Mouse (Mus musculus) heart, embryonic 16.5 days (tissue): Measurements from ENCODE around the gene Atp10a. TPM values are rescaled to one million over a fixed set of nuclear protein-coding genes. Genes with fewer than 3 reads are reported as not detected.
"Not testable (repeated sequence)": the region's sequence is repeated elsewhere in the genome, so short reads cannot be mapped to it uniquely, and the experiment has no call there.

Source experiments
- ATAC-seq: fragments of 200-750 bp; cut with Nextera tagmentation; replicated peaks from 2 replicates; pipeline ENCODE4 v1.8.0; 2017; ENCODE audit warnings: moderate number of reproducible peaks; ENCODE audit not compliant: insufficient read depth, low FRiP score; ENCODE audit errors: extremely low read depth
- H3K27ac ChIP-seq: fragments of 300-500 bp; sonication (generic); 2 replicates; pipeline ENCODE4 v1.5.1; 2014; ENCODE audit warnings: mild to moderate bottlenecking, low read length, control low read depth, moderate library complexity
- H3K27me3 ChIP-seq: fragments of 300-500 bp; sonication (generic); 2 replicates; pipeline ENCODE4 v1.6.1; 2014; ENCODE audit warnings: low read length, mixed read lengths; ENCODE audit not compliant: control insufficient read depth, insufficient read depth
- H3K36me3 ChIP-seq: fragments of 300-500 bp; sonication (generic); 2 replicates; pipeline ENCODE4 v1.6.1; 2014; ENCODE audit not compliant: control insufficient read depth, insufficient read depth
- H3K4me1 ChIP-seq: fragments of 300-500 bp; sonication (generic); 2 replicates; pipeline ENCODE4 v1.6.1; 2014; ENCODE audit warnings: low read length, mixed read lengths; ENCODE audit not compliant: control insufficient read depth, insufficient read depth
- H3K4me2 ChIP-seq: fragments of 300-500 bp; sonication (generic); 2 replicates; pipeline ENCODE4 v1.6.1; 2014; ENCODE audit warnings: low read depth, mild to moderate bottlenecking, control low read depth, low read length
- H3K4me3 ChIP-seq: fragments of 300-500 bp; sonication (generic); 2 replicates; pipeline ENCODE4 v1.5.1; 2014; ENCODE audit warnings: mild to moderate bottlenecking, control low read depth, low read length
- H3K9ac ChIP-seq: fragments of 300-500 bp; sonication (generic); 2 replicates; pipeline ENCODE4 v1.6.1; 2014; ENCODE audit warnings: low read length, control low read depth
- H3K9me3 ChIP-seq: fragments of 300-500 bp; sonication (generic); replicated peaks from 2 replicates; pipeline ENCODE4 v1.6.1; 2016; ENCODE audit warnings: low read length; ENCODE audit not compliant: control insufficient read depth
- WGBS: fragments of 180-500 bp; shearing (Covaris S2); extraction: QIAGEN DNeasy Blood & Tissue Kit; methylation state at CpG from one replicate; pipeline ENCODE4 v1.1.7; 2014; 5-methylcytosine and 5-hydroxymethylcytosine counted together
- polyA plus RNA-seq: library from polyadenylated mRNA; unstranded; fragments of >200 nt; fragmentation: Nextera tagmentation; extraction: Ambion mirVana; gene quantifications from 2 replicates; pipeline ENCODE4 v1.2.1, GENCODE M21; 2015

Atp10a gene
- polyA plus RNA-seq, 1 experiment from 2014 or later, result 1.9 TPM

- 0 out of 2 replicates have a peak, but pooled peaks cover 3% of the 10 kb centered on the region for H3K4me1 ChIP-seq
- 59% methylated on average over 5 of the region's 5 CpGs for WGBS
- H3K4me2 ChIP-seq, result no peak overlapping the region
- no peak overlapping the region for H3K27ac ChIP-seq
- H3K9ac ChIP-seq, result no peak overlapping the region
- H3K9me3 ChIP-seq, result no peaks in the 10 kb centered on the region
- H3K27me3 ChIP-seq, result no peaks in the 10 kb centered on the region
- no peak for ATAC-seq
- H3K4me3 ChIP-seq, result no peak overlapping the region
- H3K36me3 ChIP-seq, result peaks cover 3% of the 10 kb centered on the region; the same call in 1 of the 2 replicates
Measured at GRCm38 (mm10) chr7:58829111-58829510, 173.1 kb downstream of the Atp10a start.

DNA sequence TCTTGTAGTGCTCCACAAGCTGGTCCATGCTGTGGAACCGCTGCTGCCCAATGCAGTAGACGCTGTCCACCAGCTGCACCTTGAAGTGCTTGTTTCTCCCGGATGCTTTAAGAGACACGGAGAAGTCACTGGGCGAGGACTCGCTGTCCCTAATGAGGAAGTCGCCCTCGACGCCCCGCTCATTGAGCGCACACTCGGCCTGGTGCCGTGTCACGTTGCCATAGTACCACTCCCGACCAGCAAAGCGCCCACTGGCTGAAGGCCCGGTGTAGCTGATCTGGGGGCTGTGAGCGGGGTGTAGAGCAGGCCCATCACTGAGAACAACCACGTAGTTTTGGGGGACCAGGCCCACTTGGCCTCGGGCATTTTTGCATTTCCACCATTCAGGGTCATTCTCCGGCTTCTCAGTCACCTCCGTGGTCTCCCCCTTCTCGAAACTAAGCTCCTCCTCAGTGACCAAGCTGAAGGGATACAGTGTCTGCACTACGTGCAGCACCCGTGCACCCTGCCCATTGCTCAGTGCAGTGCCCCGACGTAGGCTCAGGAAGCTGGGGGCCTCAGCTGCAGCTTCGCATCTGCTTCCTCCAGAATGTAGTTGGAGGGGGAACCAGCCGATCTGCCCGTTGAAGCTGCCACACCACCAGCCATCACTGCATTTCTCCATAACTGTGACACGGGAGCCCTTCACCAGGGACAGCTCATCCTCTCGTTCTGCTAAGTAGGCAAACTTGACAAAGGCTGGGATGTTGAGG lies 181.1 kb downstream of the Atp10a start:
- H3K4me2 ChIP-seq, H3K36me3 ChIP-seq, H3K9me3 ChIP-seq, H3K4me3 ChIP-seq, H3K27ac ChIP-seq, H3K4me1 ChIP-seq, ATAC-seq, H3K27me3 ChIP-seq, H3K9ac ChIP-seq: not testable (repeated sequence)
- 89% methylated on average over 32 of the region's 32 CpGs for WGBS

GRCm38 (mm10) chr7:58840367-58840766 lies 184.4 kb downstream of the Atp10a start:
- no peaks in the 10 kb centered on the region for H3K9me3 ChIP-seq
- ATAC-seq, result no peak

DNA sequence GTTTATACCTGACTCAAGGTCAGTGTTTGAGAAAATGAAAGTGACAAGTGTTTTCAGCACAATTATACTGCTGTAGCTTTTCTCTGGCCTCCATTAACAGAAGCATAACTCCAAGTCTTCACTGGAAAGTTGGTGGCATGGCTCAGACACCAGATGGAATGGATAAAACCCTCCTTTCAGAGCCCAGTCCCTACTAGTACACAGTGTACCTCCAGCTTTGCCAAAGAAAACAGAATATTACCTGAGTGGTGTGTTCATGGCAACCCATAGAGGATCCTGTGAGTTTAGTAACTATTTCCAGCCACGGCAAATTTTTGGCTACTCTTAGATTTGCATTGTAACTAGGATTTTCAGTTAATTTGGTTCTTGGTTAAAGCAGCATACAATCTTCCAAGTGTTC lies 185.1 kb downstream of the Atp10a start:
- 82% methylated on average over 1 of the region's 1 CpGs for WGBS
- Histone ChIP-seq H3K36me3 (no peaks in the 10 kb centered on the region), H3K4me2 (no peak overlapping the region), H3K27ac (no peak overlapping the region), H3K9ac (no peak overlapping the region), H3K4me1 (peaks cover 33% of the 10 kb centered on the region), H3K27me3 (no peaks in the 10 kb centered on the region), H3K4me3 (no peak overlapping the region), H3K9me3 (no peaks in the 10 kb centered on the region)
- no peak for ATAC-seq

More at GRCm38 (mm10) chr7:58840367-58840766, 184.4 kb downstream of the Atp10a start:
- 78% methylated on average over 2 of the region's 2 CpGs for WGBS
- no peak overlapping the region for H3K27ac ChIP-seq
- H3K36me3 ChIP-seq, result no peaks in the 10 kb centered on the region
- peaks cover 32% of the 10 kb centered on the region for H3K4me1 ChIP-seq
- H3K4me2 ChIP-seq, result no peak overlapping the region
- no peak overlapping the region for H3K4me3 ChIP-seq
- no peak overlapping the region for H3K9ac ChIP-seq
- H3K27me3 ChIP-seq, result no peaks in the 10 kb centered on the region

DNA sequence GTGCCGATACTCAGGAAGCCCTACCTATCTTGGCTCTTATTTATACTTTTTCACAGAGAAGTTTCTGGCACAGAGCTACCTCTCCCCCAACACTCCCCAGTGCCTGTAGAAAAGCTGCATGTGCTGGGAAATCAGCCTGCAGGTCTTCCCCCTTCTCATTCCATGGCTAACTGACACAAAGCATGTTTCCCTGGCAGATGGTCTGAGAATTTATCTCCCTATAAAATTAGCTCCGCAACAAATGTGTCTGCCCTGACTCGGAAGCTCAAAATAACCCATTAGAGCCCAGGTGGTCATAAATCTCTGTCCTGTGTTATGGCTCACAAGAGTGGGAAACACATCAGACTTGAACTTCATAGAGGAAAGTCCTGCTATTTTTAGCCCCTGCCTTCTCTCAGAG lies 186.9 kb downstream of the Atp10a start:
- Histone ChIP-seq H3K36me3 (no peaks in the 10 kb centered on the region), H3K4me3 (no peak overlapping the region), H3K9me3 (no peaks in the 10 kb centered on the region), H3K4me1 (peaks cover 33% of the 10 kb centered on the region), H3K4me2 (peak overlapping the region; percentile 47), H3K9ac (peak overlapping the region; percentile 3; the same call in 1 of the 2 replicates), H3K27ac (peak overlapping the region; percentile 99), H3K27me3 (no peaks in the 10 kb centered on the region)
- ATAC-seq, result peak; percentile 47
- WGBS, result 3% methylated on average over 3 of the region's 3 CpGs

GRCm38 (mm10) chr7:58843767-58844445 lies 187.9 kb downstream of the Atp10a start:
- no peaks in the 10 kb centered on the region for H3K36me3 ChIP-seq
- H3K9ac ChIP-seq, result peak overlapping the region; percentile 30
- H3K4me2 ChIP-seq, result peak overlapping the region; percentile 55
- H3K27me3 ChIP-seq, result no peaks in the 10 kb centered on the region
- peaks cover 33% of the 10 kb centered on the region for H3K4me1 ChIP-seq
- H3K4me3 ChIP-seq, result peak overlapping the region; percentile 24
- no peaks in the 10 kb centered on the region for H3K9me3 ChIP-seq
- peak overlapping the region; percentile 99 for H3K27ac ChIP-seq
- WGBS, result under 1% methylated on average over 9 of the region's 9 CpGs
- peak; percentile 97 for ATAC-seq

- Histone ChIP-seq H3K4me3 (peak overlapping the region; percentile 24), H3K27me3 (no peaks in the 10 kb centered on the region), H3K9ac (peak overlapping the region; percentile 30), H3K4me1 (peaks cover 33% of the 10 kb centered on the region), H3K27ac (peak overlapping the region; percentile 99), H3K36me3 (no peaks in the 10 kb centered on the region), H3K4me2 (peak overlapping the region; percentile 55), H3K9me3 (no peaks in the 10 kb centered on the region)
- 14% methylated on average over 4 of the region's 4 CpGs for WGBS
- ATAC-seq, result 0 out of 2 replicates have a peak, but pooled peaks have one; percentile 2
Measured at GRCm38 (mm10) chr7:58844449-58844848, 188.5 kb downstream of the Atp10a start.

GRCm38 (mm10) chr7:58858921-58859320 lies 203.0 kb downstream of the Atp10a start:
- 88% methylated on average over 4 of the region's 4 CpGs for WGBS

DNA sequence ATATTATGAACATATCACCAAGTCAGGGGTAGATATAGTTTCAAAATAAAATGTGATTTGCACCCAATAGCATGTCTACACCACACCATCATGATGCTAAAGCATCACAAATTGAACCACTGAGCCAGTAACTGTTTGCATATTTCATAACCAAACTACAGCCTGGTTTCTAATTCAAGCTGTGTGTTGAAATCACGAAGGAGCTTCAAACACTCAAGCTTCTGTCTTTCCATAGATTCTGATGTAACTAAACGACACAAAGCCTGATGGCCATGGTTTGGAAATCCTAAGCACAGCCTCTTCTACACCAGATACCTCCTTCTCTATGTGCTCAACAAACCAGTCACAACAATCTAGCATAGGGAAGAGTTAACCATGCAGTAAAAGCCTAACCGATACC lies 207.2 kb downstream of the Atp10a start:
- Histone ChIP-seq H3K27ac (no peak overlapping the region), H3K27me3 (no peaks in the 10 kb centered on the region), H3K36me3 (no peaks in the 10 kb centered on the region), H3K9ac (no peak overlapping the region), H3K4me1 (no peaks in the 10 kb centered on the region), H3K4me2 (no peak overlapping the region), H3K4me3 (no peak overlapping the region), H3K9me3 (no peaks in the 10 kb centered on the region)
- WGBS, result 79% methylated on average over 3 of the region's 3 CpGs
- ATAC-seq, result no peak

More at GRCm38 (mm10) chr7:58858921-58859320, 203.0 kb downstream of the Atp10a start:
- no peak for ATAC-seq
- no peaks in the 10 kb centered on the region for H3K9me3 ChIP-seq
- no peaks in the 10 kb centered on the region for H3K36me3 ChIP-seq
- peaks cover 4% of the 10 kb centered on the region; the same call in 1 of the 2 replicates for H3K4me1 ChIP-seq
- no peak overlapping the region for H3K27ac ChIP-seq
- H3K27me3 ChIP-seq, result no peaks in the 10 kb centered on the region
- no peak overlapping the region for H3K9ac ChIP-seq
- H3K4me2 ChIP-seq, result no peak overlapping the region
- H3K4me3 ChIP-seq, result no peak overlapping the region
